Mouse (Mus musculus) urinary bladder, adult 18-20 months (tissue): ENCODE data around the gene Slc15a4.

Experiments
- DNase-seq, 2 experiments: peaks; one replicate each; pipeline ENCODE4 v3.0.0; 2022; ENCODE audit warnings: low spot score in 2 of 2, mixed read lengths in 2 of 2

Slc15a4 gene

GRCm38 (mm10) chr5:127632167-127633145, at the start of gene Slc15a4, which contains the start of gene Glt1d1:
Gene Slc15a4, minus strand, starts transcription at chr5:127632897.
Gene Glt1d1, plus strand, starts transcription at chr5:127632262.
- no peak for DNase-seq

- DNase-seq, result no peak
These were observed 45.8 kb upstream of the Slc15a4 start for GRCm38 (mm10) chr5:127678501-127678900.

- DNase-seq, result no peak
These were observed 44.9 kb upstream of the Slc15a4 start for GRCm38 (mm10) chr5:127677561-127677960.

GRCm38 (mm10) chr5:127673913-127674312, 41.2 kb upstream of the Slc15a4 start:
- DNase-seq, result no peak

DNA sequence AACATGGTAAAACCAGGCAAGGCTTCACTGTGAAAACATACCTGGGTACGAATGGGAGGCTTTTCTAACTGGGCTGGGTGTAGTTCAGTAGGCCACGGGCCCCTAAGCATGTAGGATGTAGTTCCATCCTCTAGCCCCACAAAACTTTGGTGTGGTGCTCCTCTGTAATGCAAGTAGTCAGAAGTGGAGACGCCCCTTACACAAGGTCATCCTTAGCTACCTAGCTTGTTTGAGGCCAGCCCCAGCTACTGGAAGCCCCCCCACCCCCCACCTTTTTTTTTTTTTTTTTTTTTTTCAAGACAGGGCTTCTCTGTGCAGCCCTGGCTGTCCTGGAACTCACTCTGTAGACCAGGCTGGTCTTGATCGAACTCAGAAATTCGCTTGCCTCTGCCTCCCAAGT, 28.3 kb upstream of the Slc15a4 start:
- DNase-seq, result no peak

GRCm38 (mm10) chr5:127660267-127660666, 27.6 kb upstream of the Slc15a4 start:
- DNase-seq, result no peak

DNA sequence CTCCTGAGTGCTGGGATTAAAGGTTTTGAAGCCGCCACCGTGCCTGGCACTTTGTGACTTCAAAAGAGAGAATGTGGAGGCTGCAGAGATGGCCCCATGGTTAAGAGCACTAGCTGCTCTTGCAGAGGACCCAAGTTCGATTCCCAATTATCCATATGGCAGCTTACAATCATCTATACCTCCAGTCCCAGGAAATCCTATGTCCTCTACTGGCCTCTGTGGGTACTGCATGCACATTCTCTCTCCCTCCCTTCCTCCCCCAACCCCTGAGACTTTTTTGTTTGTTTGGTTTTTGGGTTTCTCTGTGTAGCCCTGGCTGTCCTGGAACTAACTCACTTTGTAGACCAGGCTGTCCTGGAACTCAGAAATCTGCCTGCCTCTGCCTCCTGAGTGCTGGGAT, 26.6 kb upstream of the Slc15a4 start:
- DNase-seq, result no peak

DNA sequence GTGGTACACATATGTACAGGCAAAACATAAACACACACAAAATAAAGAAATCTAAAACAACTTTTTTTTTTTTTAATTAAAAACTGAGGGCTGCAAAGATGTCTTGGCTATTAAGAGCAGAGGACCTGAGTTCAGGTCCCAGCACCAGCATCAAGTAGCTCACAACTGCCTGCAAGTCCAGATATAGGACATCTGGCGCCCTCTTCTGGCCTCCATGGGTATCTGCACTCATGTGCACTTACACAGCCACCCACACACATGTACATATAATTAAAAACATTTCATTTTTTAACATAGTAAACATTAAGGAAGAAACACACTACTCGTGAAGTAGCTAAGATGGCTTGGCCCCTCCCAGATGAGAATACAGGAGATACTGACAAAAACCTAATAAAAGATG, 25.6 kb upstream of the Slc15a4 start:
- no peak for DNase-seq

DNA sequence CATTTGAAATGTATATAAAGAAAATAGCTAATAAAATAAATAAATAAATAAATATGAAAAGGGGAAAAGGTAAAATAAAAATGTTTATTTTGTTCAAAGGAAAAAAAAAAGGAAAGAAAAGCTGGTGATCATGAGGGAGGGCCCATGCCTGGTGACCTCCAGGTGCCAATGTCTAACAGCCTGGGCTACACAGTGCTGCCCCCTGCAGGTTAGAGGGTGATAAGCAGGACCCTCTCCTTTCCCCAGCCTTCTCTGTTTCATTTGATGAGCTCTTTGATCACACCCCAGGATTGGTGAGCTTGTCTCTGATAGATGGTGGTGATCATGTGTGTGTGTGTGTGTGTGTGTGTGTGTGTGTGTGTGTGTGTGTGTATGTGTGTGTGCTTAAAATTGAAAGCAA, 16.4 kb upstream of the Slc15a4 start:
- no peak for DNase-seq

DNA sequence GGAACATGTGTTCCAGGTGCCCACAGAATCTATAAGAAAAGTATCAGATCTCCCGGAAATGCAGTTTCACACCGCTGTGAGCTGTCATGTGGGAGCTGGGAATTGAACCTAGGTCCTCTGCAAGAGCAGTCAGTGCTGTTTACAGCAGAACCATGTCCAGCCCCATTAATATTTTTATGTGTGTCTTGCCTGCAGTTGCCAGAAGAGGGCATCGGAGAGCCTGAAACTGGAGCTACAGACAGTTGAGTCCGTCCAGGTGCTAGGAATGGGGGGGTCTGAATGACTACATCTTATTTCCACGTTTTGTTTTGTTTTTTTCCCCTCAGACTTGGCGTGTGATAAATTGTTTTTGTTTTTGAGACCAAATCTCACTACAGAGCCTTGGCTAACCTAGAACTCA, 15.3 kb upstream of the Slc15a4 start:
- no peak for DNase-seq

GRCm38 (mm10) chr5:127641185-127641958, 8.7 kb upstream of the Slc15a4 start:
- DNase-seq, result no peak

- DNase-seq, result no peak
These were observed 7.7 kb upstream of the Slc15a4 start for GRCm38 (mm10) chr5:127640359-127640758.

DNA sequence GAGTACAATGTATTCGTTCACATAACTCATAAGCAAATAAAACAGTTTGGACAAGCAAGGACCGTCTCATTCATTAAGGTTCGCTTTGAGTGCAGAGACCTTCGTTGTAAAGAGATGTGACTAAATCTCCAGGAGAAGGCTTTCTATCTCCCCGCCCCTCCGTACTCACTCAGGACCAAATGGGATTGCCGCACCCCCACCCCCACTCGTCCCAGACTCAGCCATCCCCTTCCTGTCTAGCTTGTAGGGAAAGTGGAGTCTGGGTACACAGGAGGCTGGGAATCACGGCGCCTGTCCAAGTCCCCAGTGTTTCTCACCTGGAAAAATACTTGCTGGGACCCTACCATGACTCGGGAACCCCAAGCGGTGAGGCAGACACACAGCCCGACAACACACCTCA, 6.9 kb upstream of the Slc15a4 start:
- no peak for DNase-seq

DNA sequence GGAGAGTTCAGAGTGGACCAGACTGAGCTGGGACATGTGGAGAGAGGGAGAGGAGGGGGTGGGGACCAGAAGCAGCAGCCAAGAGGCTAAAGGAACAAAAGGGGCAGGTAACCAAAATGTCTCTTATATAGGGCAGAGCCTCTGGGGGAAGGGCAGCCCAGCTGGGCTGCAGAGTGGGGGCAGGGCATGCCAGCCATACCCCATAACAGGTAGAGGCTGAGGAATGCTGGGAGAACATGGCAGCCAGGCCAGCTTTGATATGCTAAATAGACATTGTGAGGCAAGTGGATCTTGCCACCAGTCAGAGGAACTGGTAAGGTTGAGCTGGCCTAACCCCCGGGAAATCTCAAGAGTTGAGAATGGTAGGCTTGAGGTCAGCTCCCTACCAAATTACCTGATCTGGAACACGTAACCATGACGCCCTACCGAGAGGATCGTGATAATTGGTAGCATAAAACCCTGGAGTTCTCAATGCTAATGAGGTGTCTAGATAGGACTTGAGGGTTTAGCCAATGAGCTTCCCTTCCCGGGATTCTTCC, 6.4 kb upstream of the Slc15a4 start:
- no peak for DNase-seq

DNA sequence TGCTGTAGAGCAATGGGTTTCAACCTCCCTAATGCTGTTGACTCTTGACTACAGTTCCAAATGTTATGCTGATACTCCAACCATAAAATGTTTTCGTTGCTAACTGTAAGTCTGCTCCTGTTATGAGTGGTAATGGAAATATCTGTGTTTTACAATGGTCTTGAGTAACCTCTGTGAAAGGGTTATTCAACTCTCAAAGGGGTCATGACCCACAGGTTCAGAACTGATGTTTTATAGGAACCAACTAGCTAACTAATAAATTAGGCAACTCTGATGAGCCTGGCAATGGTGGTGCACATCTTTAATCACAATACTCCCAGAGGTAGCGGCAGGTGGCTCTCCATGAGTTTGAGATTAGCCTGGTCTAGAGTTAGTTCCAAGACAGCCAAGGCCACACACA, 5.5 kb upstream of the Slc15a4 start:
- DNase-seq, result no peak

- no peak for DNase-seq
These were observed 4.9 kb upstream of the Slc15a4 start for GRCm38 (mm10) chr5:127637622-127638021.

DNA sequence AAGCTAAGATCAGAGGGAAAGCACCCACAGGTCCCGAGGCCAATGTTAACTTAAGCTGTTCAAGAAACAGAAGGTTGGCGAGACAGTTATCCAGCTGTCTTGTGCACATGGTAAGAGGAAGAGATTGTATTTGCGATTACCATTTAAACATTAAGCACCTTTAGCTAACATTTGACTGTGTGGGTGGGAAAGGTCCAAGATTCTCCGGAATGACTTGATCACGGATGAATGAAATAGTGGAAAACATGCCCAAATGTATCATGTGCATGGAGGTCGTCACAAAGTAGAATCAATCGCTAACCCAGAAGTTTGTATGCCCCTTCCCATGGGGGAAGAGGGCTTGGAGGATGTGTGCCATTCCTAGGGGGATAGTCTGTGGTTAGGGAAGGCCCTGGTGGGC, 969 bp upstream of the Slc15a4 start:
- no peak for DNase-seq

GRCm38 (mm10) chr5:127633188-127633587, 491 bp upstream of the Slc15a4 start:
- no peak for DNase-seq

DNA sequence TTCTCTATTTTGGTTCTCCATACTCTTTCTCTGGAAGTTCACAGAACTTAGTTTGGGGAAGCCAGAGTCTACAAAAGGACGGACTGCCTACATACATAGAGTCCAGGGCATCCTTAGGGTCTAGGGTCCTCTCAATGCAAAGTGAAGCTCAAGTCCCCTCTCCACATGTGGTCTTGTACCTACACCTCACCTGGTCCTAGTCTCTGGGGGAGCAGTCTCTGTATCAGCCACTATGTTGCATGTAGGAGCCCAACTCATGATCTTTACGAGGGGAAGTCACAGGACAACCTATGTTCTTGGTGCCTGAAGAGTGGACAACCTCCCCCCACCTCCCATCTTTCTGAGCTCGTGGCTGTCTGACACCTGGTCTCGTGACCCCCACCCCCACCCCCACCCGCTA, 1.0 kb downstream of the Slc15a4 start:
- DNase-seq, result no peak

DNA sequence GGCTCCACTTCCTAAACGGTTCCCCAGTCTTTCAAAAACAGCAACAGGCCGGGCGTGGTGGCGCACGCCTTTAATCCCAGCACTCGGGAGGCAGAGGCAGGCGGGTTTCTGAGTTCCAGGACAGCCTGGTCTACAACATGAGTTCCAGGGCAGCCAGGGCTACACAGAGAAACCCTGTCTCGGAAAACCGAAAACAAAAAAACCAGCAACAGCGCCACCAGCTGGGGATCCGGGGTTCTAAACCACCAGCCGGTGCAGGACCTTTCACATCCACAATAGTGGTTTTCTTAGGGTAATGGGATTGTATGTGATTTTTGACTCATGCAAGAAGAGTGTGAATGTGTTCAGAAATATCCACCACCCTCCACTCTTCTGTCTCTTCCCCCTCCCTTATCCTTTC, 5.5 kb downstream of the Slc15a4 start:
- DNase-seq, result no peak

DNA sequence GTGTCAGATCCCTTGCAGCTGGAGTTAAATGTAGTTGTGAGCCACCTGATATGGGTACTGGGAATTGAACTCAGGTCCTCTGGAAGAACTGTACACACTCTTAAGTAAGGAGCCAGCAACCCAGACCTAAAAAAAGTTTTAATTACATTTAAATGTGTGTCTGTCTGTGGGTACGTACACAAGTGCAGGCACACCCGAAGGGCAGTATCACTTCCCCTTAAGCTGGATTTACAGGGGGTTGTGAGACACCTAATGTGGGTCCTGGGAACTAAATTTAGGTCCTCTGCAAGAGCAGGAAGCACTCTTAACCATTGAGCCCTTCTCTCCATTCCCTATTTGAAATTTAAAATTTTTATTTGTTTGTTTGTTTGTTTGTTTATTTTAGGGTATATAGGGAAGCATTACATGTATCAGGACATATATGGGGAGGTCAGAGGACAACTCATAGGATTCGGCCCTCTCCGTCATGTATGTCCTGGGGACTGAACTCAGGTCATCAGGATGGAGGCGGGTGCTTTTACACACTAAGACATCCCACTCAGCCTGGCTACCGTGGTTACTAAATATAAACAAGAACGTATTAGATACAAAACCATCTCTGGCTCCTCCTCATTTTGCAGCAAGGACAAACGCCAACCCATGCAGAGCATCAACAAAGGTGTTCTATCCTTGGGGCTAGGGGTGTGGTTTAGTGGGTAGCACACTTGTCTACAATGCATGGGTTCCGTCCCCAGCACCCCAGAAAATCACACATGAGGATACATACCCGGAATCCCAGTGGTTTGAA, 8.1 kb downstream of the Slc15a4 start:
- DNase-seq, result no peak

- DNase-seq, result no peak
These were observed 11.6 kb downstream of the Slc15a4 start for GRCm38 (mm10) chr5:127621108-127621507.
